Mouse (Mus musculus): Measurements from ENCODE around the gene Map1s.
A peak's percentile ranks its signal among the peaks of the same experiment; 100 is the strongest.

- TF ChIP-seq POLR2A (IDR thresholded peaks at IDR 0.05; ENCODE audit: extremely low read depth, insufficient read depth, low read length), result no peak
- TF ChIP-seq CTCF (IDR thresholded peaks at IDR 0.05; ENCODE audit: extremely low read depth, insufficient read depth, low read length), result peak; percentile 59
Observed at GRCm38 (mm10) chr8:70893656-70894384, 11.9 kb upstream of the Map1s start.

Data from cortical plate, adult 2 months (tissue).